Mouse (Mus musculus): ENCODE measurements around the gene Atp8a2. TPM values are rescaled to one million over a fixed set of nuclear protein-coding genes. Genes with fewer than 3 reads are reported as not detected.
"Not testable (repeated sequence)": the region's sequence is repeated elsewhere in the genome, so short reads cannot be mapped to it uniquely, and the experiment has no call there.

The Atp8a2 gene
- polyA plus RNA-seq, 1 experiment from 2014 or later, result 51.5 TPM

DNA sequence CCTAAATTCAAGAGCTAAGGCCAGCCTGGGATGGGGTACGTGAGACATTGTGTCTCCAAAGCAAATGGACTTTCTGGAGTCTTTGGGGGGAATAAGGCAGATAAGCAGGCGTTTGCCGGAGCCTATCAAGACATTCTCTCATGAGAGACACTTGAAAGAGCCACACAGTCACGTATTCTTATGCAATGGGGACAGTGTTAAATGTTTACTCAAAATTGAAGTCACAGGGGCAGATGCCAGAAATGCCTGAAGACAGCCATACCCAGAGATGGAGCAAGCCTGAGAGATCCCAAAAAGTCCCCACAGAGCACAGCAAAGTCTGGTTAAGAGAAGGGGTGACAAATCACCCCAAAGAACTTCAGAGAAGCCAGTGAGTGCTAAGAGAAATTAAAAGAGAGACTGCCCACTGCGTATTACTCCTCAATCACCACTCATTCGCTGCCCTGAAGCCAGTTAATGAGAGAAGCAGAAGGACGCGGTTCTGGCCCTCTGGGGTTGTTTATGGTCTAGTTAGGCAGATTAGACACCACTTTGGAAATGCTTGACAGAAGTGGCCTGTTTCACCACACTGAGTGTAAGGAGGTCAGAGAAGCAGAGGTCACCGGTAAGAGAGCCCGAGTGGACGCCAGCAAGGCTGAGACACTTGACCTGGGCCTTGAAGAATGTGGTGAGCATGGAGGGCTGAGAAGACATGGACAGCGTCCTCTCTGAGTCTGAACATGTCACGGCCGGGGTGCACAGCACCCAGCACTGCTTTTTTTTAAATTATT, 356.8 kb downstream of the Atp8a2 start:
- no peak overlapping the region for H3K4me2 ChIP-seq (ENCODE audit: low read depth, low read length)
- H3K9me3 ChIP-seq (ENCODE audit: control insufficient read depth, low read length), result no peaks in the 10 kb centered on the region
- ATAC-seq (ENCODE audit: low read depth), result no peak
- H3K27me3 ChIP-seq (ENCODE audit: control insufficient read depth, insufficient read depth, low read length), result no peaks in the 10 kb centered on the region
- no peak overlapping the region for H3K27ac ChIP-seq (ENCODE audit: low read depth, low read length)
- H3K9ac ChIP-seq (replicated peaks; ENCODE audit: low read depth, low read length), result no peak overlapping the region
- 83% methylated on average over 14 of the region's 14 CpGs for WGBS
- H3K4me1 ChIP-seq (ENCODE audit: control insufficient read depth, insufficient read depth, low read length), result no peaks in the 10 kb centered on the region
- H3K36me3 ChIP-seq (ENCODE audit: control insufficient read depth, insufficient read depth, low read length), result no peaks in the 10 kb centered on the region
- no peak overlapping the region for H3K4me3 ChIP-seq (ENCODE audit: low read depth, low read length)

DNA sequence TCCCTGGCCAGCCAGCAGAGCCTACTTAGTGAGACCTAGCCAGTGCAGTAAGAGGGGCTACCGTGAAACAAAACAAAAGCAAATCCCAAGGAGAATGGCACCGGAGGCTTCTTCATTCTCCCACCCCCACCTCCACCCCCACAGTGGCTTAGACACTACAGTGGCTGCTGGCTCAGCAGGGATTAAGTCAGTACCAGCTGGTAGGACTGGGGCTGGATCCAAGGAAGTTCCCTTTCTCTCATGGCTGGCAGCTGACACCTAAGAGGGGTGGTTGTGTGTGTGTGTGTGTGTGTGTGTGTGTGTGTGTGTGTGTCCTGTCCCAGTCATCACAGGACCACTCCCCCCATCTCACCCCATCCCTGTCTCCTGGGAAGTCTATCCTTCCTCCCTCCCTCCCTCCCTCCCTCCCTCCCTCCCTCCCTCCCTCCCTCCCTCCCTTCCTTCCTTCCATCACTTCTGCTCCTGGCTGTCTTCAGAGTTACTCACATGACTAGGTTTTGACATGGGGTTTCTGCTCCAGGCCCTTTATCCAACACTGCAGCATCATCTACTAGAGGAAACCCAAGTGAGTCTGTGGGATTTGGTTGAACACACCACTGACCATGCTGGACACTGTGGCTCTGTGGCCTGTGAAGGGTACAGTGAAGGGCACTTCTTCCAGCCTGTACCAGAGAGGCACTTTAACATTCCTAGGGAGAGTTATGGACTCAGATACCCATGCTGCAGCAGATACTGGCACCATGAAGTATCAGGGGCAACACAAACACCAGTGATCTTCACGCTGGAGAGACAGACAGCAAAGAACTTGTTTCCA, 358.3 kb downstream of the Atp8a2 start:
- H3K36me3 ChIP-seq (ENCODE audit: control insufficient read depth, insufficient read depth, low read length); H3K4me2 ChIP-seq (ENCODE audit: low read depth, low read length); H3K4me1 ChIP-seq (ENCODE audit: control insufficient read depth, insufficient read depth, low read length); H3K27ac ChIP-seq (ENCODE audit: low read depth, low read length); H3K27me3 ChIP-seq (ENCODE audit: control insufficient read depth, insufficient read depth, low read length); H3K4me3 ChIP-seq (ENCODE audit: low read depth, low read length); H3K9ac ChIP-seq (replicated peaks; ENCODE audit: low read depth, low read length); H3K9me3 ChIP-seq (ENCODE audit: control insufficient read depth, low read length): not testable (repeated sequence)
- ATAC-seq (ENCODE audit: low read depth), result peak; percentile 46
- WGBS, result 86% methylated on average over 1 of the region's 3 CpGs

GRCm38 (mm10) chr14:59837691-59838241, 359.2 kb downstream of the Atp8a2 start:
- no CpG with 5 or more reads among the region's 3 CpGs for WGBS
- not testable (repeated sequence) for ATAC-seq (ENCODE audit: low read depth); H3K9me3 ChIP-seq (ENCODE audit: control insufficient read depth, low read length); H3K36me3 ChIP-seq (ENCODE audit: control insufficient read depth, insufficient read depth, low read length); H3K9ac ChIP-seq (replicated peaks; ENCODE audit: low read depth, low read length); H3K4me3 ChIP-seq (ENCODE audit: low read depth, low read length); H3K27me3 ChIP-seq (ENCODE audit: control insufficient read depth, insufficient read depth, low read length); H3K4me1 ChIP-seq (ENCODE audit: control insufficient read depth, insufficient read depth, low read length); H3K27ac ChIP-seq (ENCODE audit: low read depth, low read length); H3K4me2 ChIP-seq (ENCODE audit: low read depth, low read length)

DNA sequence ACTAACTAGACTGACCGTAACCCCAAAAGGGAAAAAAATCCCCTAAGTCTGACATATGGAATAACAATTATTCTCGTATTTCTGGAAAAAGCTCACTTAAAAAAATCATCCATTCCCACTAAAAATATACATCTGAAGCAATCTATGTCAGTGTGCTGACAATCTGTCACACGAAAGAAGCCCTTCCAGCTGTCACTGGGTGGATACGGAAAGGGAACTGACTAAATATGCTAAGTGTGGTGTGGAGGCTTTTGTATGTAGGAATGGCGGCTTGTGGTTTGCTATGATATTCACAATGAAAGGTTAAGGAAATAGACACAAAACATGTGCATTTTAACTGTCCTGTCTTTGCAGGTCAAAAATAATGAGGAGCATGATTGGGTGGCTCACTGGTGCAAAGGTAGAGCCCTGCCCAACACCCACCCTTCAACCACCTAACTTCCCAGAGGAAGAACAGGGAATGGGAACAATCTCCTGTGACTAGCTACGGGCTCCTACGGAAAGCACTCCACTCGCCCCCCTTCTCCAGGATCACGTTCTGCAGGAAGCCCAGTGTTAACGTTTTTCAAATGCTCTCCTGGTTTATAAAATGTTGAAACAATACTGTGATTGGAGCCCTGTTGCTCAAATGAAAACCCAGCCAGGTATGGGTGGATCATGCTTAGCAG, 360.0 kb downstream of the Atp8a2 start:
- no peak for ATAC-seq (ENCODE audit: low read depth)
- Histone ChIP-seq H3K27ac (ENCODE audit: low read depth, low read length) (no peak overlapping the region), H3K36me3 (ENCODE audit: control insufficient read depth, insufficient read depth, low read length) (no peaks in the 10 kb centered on the region), H3K4me3 (ENCODE audit: low read depth, low read length) (no peak overlapping the region), H3K9me3 (ENCODE audit: control insufficient read depth, low read length) (no peaks in the 10 kb centered on the region), H3K4me1 (ENCODE audit: control insufficient read depth, insufficient read depth, low read length) (no peaks in the 10 kb centered on the region), H3K27me3 (ENCODE audit: control insufficient read depth, insufficient read depth, low read length) (no peaks in the 10 kb centered on the region), H3K9ac (replicated peaks; ENCODE audit: low read depth, low read length) (no peak overlapping the region), H3K4me2 (ENCODE audit: low read depth, low read length) (no peak overlapping the region)
- 66% methylated on average over 10 of the region's 10 CpGs for WGBS

- no peaks in the 10 kb centered on the region for H3K36me3 ChIP-seq (ENCODE audit: control insufficient read depth, insufficient read depth, low read length)
- 87% methylated on average over 5 of the region's 5 CpGs for WGBS
- no peak overlapping the region for H3K4me3 ChIP-seq (ENCODE audit: low read depth, low read length)
- no peaks in the 10 kb centered on the region for H3K27me3 ChIP-seq (ENCODE audit: control insufficient read depth, insufficient read depth, low read length)
- no peaks in the 10 kb centered on the region for H3K4me1 ChIP-seq (ENCODE audit: control insufficient read depth, insufficient read depth, low read length)
- H3K27ac ChIP-seq (ENCODE audit: low read depth, low read length), result no peak overlapping the region
- no peaks in the 10 kb centered on the region for H3K9me3 ChIP-seq (ENCODE audit: control insufficient read depth, low read length)
- no peak overlapping the region for H3K4me2 ChIP-seq (ENCODE audit: low read depth, low read length)
- H3K9ac ChIP-seq (replicated peaks; ENCODE audit: low read depth, low read length), result no peak overlapping the region
- ATAC-seq (ENCODE audit: low read depth), result no peak
Observed at GRCm38 (mm10) chr14:59829580-59829979, 367.4 kb downstream of the Atp8a2 start.

- no peak overlapping the region for H3K27ac ChIP-seq (ENCODE audit: low read depth, low read length)
Observed at GRCm38 (mm10) chr14:59827409-59827808, 369.6 kb downstream of the Atp8a2 start.

GRCm38 (mm10) chr14:59820115-59820419, 376.9 kb downstream of the Atp8a2 start:
- H3K27ac ChIP-seq (ENCODE audit: low read depth, low read length), result no peak overlapping the region
- H3K4me3 ChIP-seq (ENCODE audit: low read depth, low read length), result no peak overlapping the region
- H3K36me3 ChIP-seq (ENCODE audit: control insufficient read depth, insufficient read depth, low read length), result no peaks in the 10 kb centered on the region
- peaks cover 5% of the 10 kb centered on the region; the same call in 1 of the 2 replicates for H3K4me1 ChIP-seq (ENCODE audit: control insufficient read depth, insufficient read depth, low read length)
- H3K27me3 ChIP-seq (ENCODE audit: control insufficient read depth, insufficient read depth, low read length), result no peaks in the 10 kb centered on the region
- no peak overlapping the region for H3K4me2 ChIP-seq (ENCODE audit: low read depth, low read length)
- peak; percentile 32; the same call in 1 of the 2 replicates for ATAC-seq (ENCODE audit: low read depth)
- 38% methylated on average over 3 of the region's 3 CpGs for WGBS
- H3K9me3 ChIP-seq (ENCODE audit: control insufficient read depth, low read length), result no peaks in the 10 kb centered on the region
- no peak overlapping the region for H3K9ac ChIP-seq (replicated peaks; ENCODE audit: low read depth, low read length)

More at GRCm38 (mm10) chr14:59827409-59827808, 369.6 kb downstream of the Atp8a2 start:
- no peak for ATAC-seq (ENCODE audit: low read depth)
- no peaks in the 10 kb centered on the region for H3K9me3 ChIP-seq (ENCODE audit: control insufficient read depth, low read length)
- 74% methylated on average over 5 of the region's 5 CpGs for WGBS
- no peaks in the 10 kb centered on the region for H3K36me3 ChIP-seq (ENCODE audit: control insufficient read depth, insufficient read depth, low read length)
- H3K4me3 ChIP-seq (ENCODE audit: low read depth, low read length), result no peak overlapping the region
- H3K4me2 ChIP-seq (ENCODE audit: low read depth, low read length), result no peak overlapping the region
- H3K9ac ChIP-seq (replicated peaks; ENCODE audit: low read depth, low read length), result no peak overlapping the region
- no peaks in the 10 kb centered on the region for H3K4me1 ChIP-seq (ENCODE audit: control insufficient read depth, insufficient read depth, low read length)
- no peaks in the 10 kb centered on the region for H3K27me3 ChIP-seq (ENCODE audit: control insufficient read depth, insufficient read depth, low read length)

DNA sequence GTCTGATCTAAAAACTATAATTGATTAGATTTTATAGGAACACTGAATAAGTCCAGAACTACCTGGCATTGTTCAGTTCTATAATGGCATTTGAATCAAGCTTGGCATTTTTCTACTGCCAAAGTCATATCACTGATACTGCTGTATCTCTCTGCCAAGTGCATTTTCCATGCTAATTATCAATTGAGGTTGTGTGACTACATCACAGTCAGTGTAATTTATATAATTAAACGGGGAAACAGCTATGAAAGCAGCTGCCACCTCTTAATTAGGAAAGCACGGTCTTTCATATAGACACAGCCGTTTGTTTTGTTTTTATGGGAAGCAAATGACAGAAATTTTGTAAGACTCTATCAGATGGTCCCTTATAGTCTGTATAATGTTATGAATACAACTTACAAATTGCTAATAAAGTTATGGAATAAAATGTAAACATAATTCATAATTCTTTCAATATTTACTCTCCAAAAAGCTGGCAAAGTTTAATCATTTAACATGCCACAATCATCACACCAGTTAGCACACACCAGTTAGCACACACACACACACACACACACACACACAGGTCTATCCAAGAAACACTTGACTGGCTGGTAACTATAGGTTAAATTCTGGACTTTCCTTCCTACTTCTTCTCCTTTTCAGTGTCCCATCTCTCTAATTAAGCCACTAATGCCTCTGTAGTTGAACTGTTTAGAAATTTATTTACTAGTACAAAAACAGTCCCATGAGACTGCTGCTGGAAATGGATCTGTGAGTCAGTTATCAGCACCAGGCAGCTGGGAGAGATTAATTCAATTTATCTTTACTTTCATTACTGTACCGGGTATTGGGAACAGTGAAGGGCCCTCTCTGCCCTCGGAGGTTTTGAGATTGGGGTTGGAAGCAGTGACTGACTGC, 377.5 kb downstream of the Atp8a2 start:
- Histone ChIP-seq H3K9me3 (ENCODE audit: control insufficient read depth, low read length) (no peaks in the 10 kb centered on the region), H3K27me3 (ENCODE audit: control insufficient read depth, insufficient read depth, low read length) (no peaks in the 10 kb centered on the region), H3K4me1 (ENCODE audit: control insufficient read depth, insufficient read depth, low read length) (peaks cover 5% of the 10 kb centered on the region; the same call in 1 of the 2 replicates), H3K36me3 (ENCODE audit: control insufficient read depth, insufficient read depth, low read length) (no peaks in the 10 kb centered on the region), H3K4me2 (ENCODE audit: low read depth, low read length) (no peak overlapping the region), H3K4me3 (ENCODE audit: low read depth, low read length) (no peak overlapping the region), H3K9ac (replicated peaks; ENCODE audit: low read depth, low read length) (no peak overlapping the region), H3K27ac (ENCODE audit: low read depth, low read length) (no peak overlapping the region)
- ATAC-seq (ENCODE audit: low read depth), result peak; percentile 82
- 30% methylated on average over 5 of the region's 5 CpGs for WGBS

Data from neural tube, embryonic 14.5 days (tissue).